Mouse (Mus musculus): ENCODE data around the gene Agps. TPM values are rescaled to one million over a fixed set of nuclear protein-coding genes. Genes with fewer than 3 reads are reported as not detected.

Agps gene
- total and polyA plus RNA-seq, 2 experiments from 2014 or later = 11.8 to 19.9 TPM

- DNase-seq (ENCODE audit: low spot score) (peak; percentile 80), ATAC-seq (ENCODE audit: insufficient read depth, low read depth) (peak; percentile 74)
- WGBS = 50% methylated on average over 15 of the region's 15 CpGs
- Histone ChIP-seq H3K4me1 (ENCODE audit: control insufficient read depth, insufficient read depth) (peaks cover 31% of the 10 kb centered on the region), H3K9me3 (replicated peaks; ENCODE audit: control insufficient read depth, low read length) (no peaks in the 10 kb centered on the region), H3K36me3 (replicated peaks; ENCODE audit: control insufficient read depth, insufficient read depth, low read length) (no peaks in the 10 kb centered on the region), H3K4me3 (ENCODE audit: low read depth, low read length) (no peak overlapping the region), H3K9ac (replicated peaks; ENCODE audit: low read depth, low read length) (no peak overlapping the region), H3K27me3 (ENCODE audit: control insufficient read depth, insufficient read depth, low read length) (no peaks in the 10 kb centered on the region), H3K27ac (ENCODE audit: low read depth) (peak overlapping the region; percentile 82), H3K4me2 (ENCODE audit: low read depth, low read length) (peak overlapping the region; percentile 26)
- TF ChIP-seq CTCF (IDR thresholded peaks at IDR 0.05; ENCODE audit: low read depth) (no peak), EP300 (IDR thresholded peaks at IDR 0.05; ENCODE audit: low read depth) (no peak)
Measured at GRCm38 (mm10) chr2:75960366-75961330, 128.7 kb downstream of the Agps start.

GRCm38 (mm10) chr2:75963211-75963840 is 131.3 kb downstream of the Agps start:
- H3K4me1 ChIP-seq (ENCODE audit: control insufficient read depth, insufficient read depth) = peaks cover 31% of the 10 kb centered on the region
- TF ChIP-seq EP300 (IDR thresholded peaks at IDR 0.05; ENCODE audit: low read depth) (no peak), CTCF (IDR thresholded peaks at IDR 0.05; ENCODE audit: low read depth) (no peak)
- H3K9me3 ChIP-seq (replicated peaks; ENCODE audit: control insufficient read depth, low read length) = no peaks in the 10 kb centered on the region
- H3K9ac ChIP-seq (replicated peaks; ENCODE audit: low read depth, low read length) = no peak overlapping the region
- H3K27me3 ChIP-seq (ENCODE audit: control insufficient read depth, insufficient read depth, low read length) = no peaks in the 10 kb centered on the region
- ATAC-seq (ENCODE audit: insufficient read depth, low read depth) (no peak), DNase-seq (ENCODE audit: low spot score) (no peak)
- no peaks in the 10 kb centered on the region for H3K36me3 ChIP-seq (replicated peaks; ENCODE audit: control insufficient read depth, insufficient read depth, low read length)
- no peak overlapping the region for H3K4me3 ChIP-seq (ENCODE audit: low read depth, low read length)
- H3K4me2 ChIP-seq (ENCODE audit: low read depth, low read length) = no peak overlapping the region
- no peak overlapping the region for H3K27ac ChIP-seq (ENCODE audit: low read depth)
- WGBS = 80% methylated on average over 10 of the region's 10 CpGs

- H3K4me3 ChIP-seq (ENCODE audit: low read depth, low read length) = peak overlapping the region; percentile 18; the same call in 1 of the 2 replicates
- peak overlapping the region; percentile 23 for H3K27ac ChIP-seq (ENCODE audit: low read depth)
- DNase-seq (ENCODE audit: low spot score) (no peak), ATAC-seq (ENCODE audit: insufficient read depth, low read depth) (no peak)
- H3K36me3 ChIP-seq (replicated peaks; ENCODE audit: control insufficient read depth, insufficient read depth, low read length) = no peaks in the 10 kb centered on the region
- 50% methylated on average over 5 of the region's 5 CpGs for WGBS
- TF ChIP-seq EP300 (IDR thresholded peaks at IDR 0.05; ENCODE audit: low read depth) (no peak), CTCF (IDR thresholded peaks at IDR 0.05; ENCODE audit: low read depth) (no peak)
- peak overlapping the region; percentile 63 for H3K4me2 ChIP-seq (ENCODE audit: low read depth, low read length)
- H3K9me3 ChIP-seq (replicated peaks; ENCODE audit: control insufficient read depth, low read length) = no peaks in the 10 kb centered on the region
- H3K4me1 ChIP-seq (ENCODE audit: control insufficient read depth, insufficient read depth) = peaks cover 26% of the 10 kb centered on the region
- H3K27me3 ChIP-seq (ENCODE audit: control insufficient read depth, insufficient read depth, low read length) = no peaks in the 10 kb centered on the region
- 0 out of 2 replicates have a peak overlapping the region, but pooled peaks have one; percentile 35 for H3K9ac ChIP-seq (replicated peaks; ENCODE audit: low read depth, low read length)
Measured at GRCm38 (mm10) chr2:75964051-75964450, 132.1 kb downstream of the Agps start.

GRCm38 (mm10) chr2:75964512-75964911 is 132.5 kb downstream of the Agps start:
- peak overlapping the region; percentile 18 for H3K4me3 ChIP-seq (ENCODE audit: low read depth, low read length)
- TF ChIP-seq EP300 (IDR thresholded peaks at IDR 0.05; ENCODE audit: low read depth) = no peak
- TF ChIP-seq CTCF (IDR thresholded peaks at IDR 0.05; ENCODE audit: low read depth) = peak; percentile 70
- peak overlapping the region; percentile 63 for H3K4me2 ChIP-seq (ENCODE audit: low read depth, low read length)
- peak; percentile 60 for ATAC-seq (ENCODE audit: insufficient read depth, low read depth)
- WGBS = 4% methylated on average over 14 of the region's 14 CpGs
- DNase-seq (ENCODE audit: low spot score) = peak; percentile 61
- no peaks in the 10 kb centered on the region for H3K9me3 ChIP-seq (replicated peaks; ENCODE audit: control insufficient read depth, low read length)
- H3K27ac ChIP-seq (ENCODE audit: low read depth) = peak overlapping the region; percentile 23
- no peaks in the 10 kb centered on the region for H3K36me3 ChIP-seq (replicated peaks; ENCODE audit: control insufficient read depth, insufficient read depth, low read length)
- H3K9ac ChIP-seq (replicated peaks; ENCODE audit: low read depth, low read length) = 0 out of 2 replicates have a peak overlapping the region, but pooled peaks have one; percentile 35
- H3K27me3 ChIP-seq (ENCODE audit: control insufficient read depth, insufficient read depth, low read length) = no peaks in the 10 kb centered on the region
- peaks cover 21% of the 10 kb centered on the region for H3K4me1 ChIP-seq (ENCODE audit: control insufficient read depth, insufficient read depth)

- H3K36me3 ChIP-seq (replicated peaks; ENCODE audit: control insufficient read depth, insufficient read depth, low read length) = no peaks in the 10 kb centered on the region
- H3K27ac ChIP-seq (ENCODE audit: low read depth) = peak overlapping the region; percentile 23
- 13% methylated on average over 5 of the region's 5 CpGs for WGBS
- DNase-seq (ENCODE audit: low spot score) (peak; percentile 80), ATAC-seq (ENCODE audit: insufficient read depth, low read depth) (peak; percentile 71)
- H3K27me3 ChIP-seq (ENCODE audit: control insufficient read depth, insufficient read depth, low read length) = no peaks in the 10 kb centered on the region
- no peaks in the 10 kb centered on the region for H3K9me3 ChIP-seq (replicated peaks; ENCODE audit: control insufficient read depth, low read length)
- peak overlapping the region; percentile 18 for H3K4me3 ChIP-seq (ENCODE audit: low read depth, low read length)
- peak overlapping the region; percentile 63 for H3K4me2 ChIP-seq (ENCODE audit: low read depth, low read length)
- H3K9ac ChIP-seq (replicated peaks; ENCODE audit: low read depth, low read length) = 0 out of 2 replicates have a peak overlapping the region, but pooled peaks have one; percentile 35
- TF ChIP-seq EP300 (IDR thresholded peaks at IDR 0.05; ENCODE audit: low read depth) (no peak), CTCF (IDR thresholded peaks at IDR 0.05; ENCODE audit: low read depth) (peak; percentile 76)
- peaks cover 18% of the 10 kb centered on the region for H3K4me1 ChIP-seq (ENCODE audit: control insufficient read depth, insufficient read depth)
Measured at GRCm38 (mm10) chr2:75964972-75965371, 133.0 kb downstream of the Agps start.

Measured in heart, postnatal 0 days (tissue).